Mouse (Mus musculus): Measurements from ENCODE around the gene Ppp1r11. TPM values are rescaled to one million over a fixed set of nuclear protein-coding genes. Genes with fewer than 3 reads are reported as not detected.

Ppp1r11 gene
- total RNA-seq (2014; rRNA removed; ENCODE audit: low replicate concordance) (22.3 and 29.6 TPM in 2 replicates), polyA plus RNA-seq (2015; fragmentation: Nextera tagmentation; extraction: Ambion mirVana) (84.0 and 84.4 TPM in 2 replicates)

DNA sequence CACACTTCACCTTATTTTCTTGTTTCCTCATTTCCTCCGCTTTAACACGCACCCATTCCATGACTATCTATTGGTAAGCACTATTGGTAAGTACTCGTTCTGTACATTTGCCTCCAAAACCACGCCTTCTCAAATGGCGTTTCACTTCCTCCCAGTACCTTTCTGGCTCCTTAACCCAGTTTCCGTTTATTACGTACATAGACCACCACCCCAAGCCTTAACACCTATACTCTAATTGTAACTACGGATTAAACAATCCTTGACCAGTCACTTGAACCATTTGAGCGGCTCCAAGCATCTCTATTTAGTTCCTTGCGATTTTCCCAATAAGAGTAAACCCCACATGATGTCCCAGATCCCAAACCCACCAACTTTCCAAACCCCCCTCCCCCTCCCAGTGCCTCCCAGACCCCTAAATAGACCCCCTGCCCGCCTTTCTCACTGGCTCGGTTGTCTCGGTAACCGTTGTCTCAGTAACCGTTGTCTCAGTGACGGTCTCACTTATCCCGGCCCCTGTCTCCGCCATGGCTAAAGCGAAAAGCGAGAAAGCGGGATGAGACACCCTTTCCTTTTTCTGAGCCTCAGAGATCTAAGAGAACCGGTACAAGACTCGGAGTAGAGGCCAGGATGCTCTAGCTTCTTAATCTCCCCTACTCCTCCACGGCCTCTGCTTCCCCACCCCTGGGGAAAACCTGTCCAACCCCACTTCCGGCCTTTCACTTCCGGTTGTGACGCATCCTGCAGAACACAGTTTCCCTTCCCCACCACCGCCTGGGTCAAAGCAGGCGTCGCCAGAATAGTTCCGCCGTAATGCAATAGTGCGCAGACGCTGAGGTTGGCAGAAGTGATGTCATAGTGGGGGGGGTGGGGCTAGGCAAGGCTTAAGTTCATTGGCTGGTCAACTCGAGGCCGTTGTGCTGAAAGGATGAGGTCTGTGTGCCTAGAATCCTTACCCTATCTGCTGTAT, at the start of gene Ppp1r11:
Ppp1r11 (minus strand) TSS at position 761 of the 967 bp plus-strand sequence.
- H3K27me3 ChIP-seq (ENCODE audit: control insufficient read depth, insufficient read depth, low read length), result peaks cover 5% of the 10 kb centered on the region
- ATAC-seq (ENCODE audit: insufficient read depth, low read depth) (peak; percentile 99), DNase-seq (ENCODE audit: low spot score) (peak; percentile 98)
- peak within 1 kb of the TSS; percentile 53 for H3K9ac ChIP-seq (replicated peaks; ENCODE audit: low read depth, low read length)
- H3K4me1 ChIP-seq (ENCODE audit: control insufficient read depth, insufficient read depth), result peaks cover 19% of the 10 kb centered on the region; the same call in 1 of the 2 replicates
- H3K36me3 ChIP-seq (replicated peaks; ENCODE audit: control insufficient read depth, insufficient read depth, low read length), result peaks cover 27% of the 10 kb centered on the region
- H3K9me3 ChIP-seq (replicated peaks; ENCODE audit: control insufficient read depth, low read length), result no peaks in the 10 kb centered on the region
- H3K4me3 ChIP-seq (ENCODE audit: low read depth, low read length), result peak within 1 kb of the TSS; percentile 62
- H3K4me2 ChIP-seq (ENCODE audit: low read depth, low read length), result peak within 1 kb of the TSS; percentile 78
- 2% methylated on average over 36 of the region's 36 CpGs for WGBS
- TF ChIP-seq CTCF (IDR thresholded peaks at IDR 0.05; ENCODE audit: low read depth) (no peak), EP300 (IDR thresholded peaks at IDR 0.05; ENCODE audit: low read depth) (peak; percentile 76; the same call in 1 of the 2 replicates)
- peak within 1 kb of the TSS; percentile 69 for H3K27ac ChIP-seq (ENCODE audit: low read depth)

DNA sequence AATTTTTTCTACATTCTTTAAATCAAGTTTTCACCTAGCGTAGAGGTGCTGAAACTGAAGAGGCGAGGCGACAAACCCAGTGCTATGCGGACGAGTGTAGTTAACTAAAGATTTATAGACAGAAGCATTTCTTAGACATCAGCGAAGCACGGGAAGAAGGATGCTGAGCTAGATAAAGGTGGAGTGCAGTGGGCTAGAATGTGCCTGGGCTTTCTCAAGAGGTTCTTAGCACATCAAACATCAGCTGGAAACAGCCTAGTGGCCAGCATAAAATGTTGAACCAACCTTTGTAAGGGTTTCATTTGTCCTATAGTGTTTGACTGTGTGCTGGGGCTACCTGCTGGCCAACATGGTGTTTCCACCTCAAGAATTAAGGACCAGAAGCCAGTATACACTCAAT, 49.3 kb upstream of the Ppp1r11 start, which contains the start of gene Zfp57:
Zfp57 (plus strand) TSS at position 301 of the 400 bp plus-strand sequence.
- H3K9ac ChIP-seq (replicated peaks; ENCODE audit: low read depth, low read length), result no peak within 1 kb of the TSS
- 92% methylated on average over 7 of the region's 7 CpGs for WGBS
- ATAC-seq (ENCODE audit: insufficient read depth, low read depth) (no peak), DNase-seq (ENCODE audit: low spot score) (no peak)
- no peaks in the 10 kb centered on the region for H3K9me3 ChIP-seq (replicated peaks; ENCODE audit: control insufficient read depth, low read length)
- TF ChIP-seq EP300 (IDR thresholded peaks at IDR 0.05; ENCODE audit: low read depth), result no peak
- no peak for TF ChIP-seq CTCF (IDR thresholded peaks at IDR 0.05; ENCODE audit: low read depth)
- no peak within 1 kb of the TSS for H3K4me3 ChIP-seq (ENCODE audit: low read depth, low read length)
- H3K27ac ChIP-seq (ENCODE audit: low read depth), result no peak within 1 kb of the TSS
- no peaks in the 10 kb centered on the region for H3K36me3 ChIP-seq (replicated peaks; ENCODE audit: control insufficient read depth, insufficient read depth, low read length)
- peak within 1 kb of the TSS; percentile 85 for H3K4me2 ChIP-seq (ENCODE audit: low read depth, low read length)
- no peaks in the 10 kb centered on the region for H3K27me3 ChIP-seq (ENCODE audit: control insufficient read depth, insufficient read depth, low read length)
- 0 out of 2 replicates have a peak, but pooled peaks cover 4% of the 10 kb centered on the region for H3K4me1 ChIP-seq (ENCODE audit: control insufficient read depth, insufficient read depth)

DNA sequence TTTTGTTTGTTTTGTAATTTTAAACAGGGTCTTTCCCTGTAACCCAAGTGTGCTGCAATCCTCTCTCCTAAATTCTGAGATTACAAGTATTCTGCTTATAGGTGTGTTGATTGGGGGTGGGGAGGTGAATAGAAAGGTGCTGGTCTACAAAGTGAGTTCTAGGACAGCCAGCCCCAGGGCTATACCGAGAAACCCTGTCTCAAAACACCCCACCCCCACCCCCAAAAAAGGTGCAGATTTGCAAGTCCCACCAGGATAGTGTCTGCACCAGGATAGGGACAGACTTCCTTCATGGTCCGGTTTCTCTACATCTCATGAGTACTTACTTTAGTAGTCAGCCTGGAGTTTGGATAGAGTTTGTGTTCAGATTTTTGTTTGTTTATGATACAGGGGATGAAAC, 46.9 kb upstream of the Ppp1r11 start:
- DNase-seq (ENCODE audit: low spot score) (no peak), ATAC-seq (ENCODE audit: insufficient read depth, low read depth) (no peak)
- WGBS, result 58% methylated on average over 2 of the region's 2 CpGs
- Histone ChIP-seq H3K9ac (replicated peaks; ENCODE audit: low read depth, low read length) (no peak overlapping the region), H3K36me3 (replicated peaks; ENCODE audit: control insufficient read depth, insufficient read depth, low read length) (no peaks in the 10 kb centered on the region), H3K27me3 (ENCODE audit: control insufficient read depth, insufficient read depth, low read length) (no peaks in the 10 kb centered on the region), H3K4me3 (ENCODE audit: low read depth, low read length) (no peak overlapping the region), H3K4me1 (ENCODE audit: control insufficient read depth, insufficient read depth) (0 out of 2 replicates have a peak, but pooled peaks cover 4% of the 10 kb centered on the region), H3K27ac (ENCODE audit: low read depth) (no peak overlapping the region), H3K9me3 (replicated peaks; ENCODE audit: control insufficient read depth, low read length) (no peaks in the 10 kb centered on the region), H3K4me2 (ENCODE audit: low read depth, low read length) (no peak overlapping the region)
- TF ChIP-seq EP300 (IDR thresholded peaks at IDR 0.05; ENCODE audit: low read depth) (no peak), CTCF (IDR thresholded peaks at IDR 0.05; ENCODE audit: low read depth) (no peak)

DNA sequence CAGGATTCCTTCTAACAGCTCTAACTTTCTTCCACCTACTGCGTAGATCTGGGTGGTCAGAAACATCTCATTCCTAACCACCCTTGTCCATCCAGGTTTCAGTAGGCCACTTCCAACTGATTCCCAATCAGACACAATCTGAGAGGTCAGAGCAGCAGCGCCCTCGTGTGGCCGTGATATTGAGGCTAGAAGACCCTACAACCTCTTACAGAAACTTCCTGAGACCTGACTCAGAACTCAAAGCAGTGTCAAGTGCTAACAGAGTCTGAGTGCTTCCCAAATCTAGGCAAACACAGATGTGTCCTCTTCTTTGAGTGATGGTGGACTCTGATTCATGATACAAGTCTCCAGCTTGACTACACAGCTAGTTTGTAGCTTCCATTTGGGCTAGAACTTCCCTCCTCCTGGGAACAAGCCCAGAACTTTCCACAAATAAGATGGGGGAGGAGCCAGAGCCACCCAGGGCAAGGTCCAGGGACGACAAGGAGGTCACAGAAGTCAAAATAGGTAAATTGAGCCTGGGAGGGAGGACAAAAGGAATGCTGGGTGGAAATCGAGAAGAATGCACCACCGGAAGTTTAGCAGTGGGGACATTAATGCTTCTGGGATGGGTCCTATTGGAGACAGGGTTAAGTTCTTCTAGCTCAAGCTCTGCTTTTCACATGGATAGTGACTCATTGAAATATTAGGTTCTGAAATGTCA, 45.6 kb upstream of the Ppp1r11 start:
- Histone ChIP-seq H3K4me3 (ENCODE audit: low read depth, low read length) (no peak overlapping the region), H3K27ac (ENCODE audit: low read depth) (no peak overlapping the region), H3K27me3 (ENCODE audit: control insufficient read depth, insufficient read depth, low read length) (no peaks in the 10 kb centered on the region), H3K9me3 (replicated peaks; ENCODE audit: control insufficient read depth, low read length) (no peaks in the 10 kb centered on the region), H3K4me1 (ENCODE audit: control insufficient read depth, insufficient read depth) (no peaks in the 10 kb centered on the region), H3K4me2 (ENCODE audit: low read depth, low read length) (no peak overlapping the region), H3K36me3 (replicated peaks; ENCODE audit: control insufficient read depth, insufficient read depth, low read length) (no peaks in the 10 kb centered on the region), H3K9ac (replicated peaks; ENCODE audit: low read depth, low read length) (no peak overlapping the region)
- DNase-seq (ENCODE audit: low spot score) (peak; percentile 18), ATAC-seq (ENCODE audit: insufficient read depth, low read depth) (no peak)
- 22% methylated on average over 7 of the region's 7 CpGs for WGBS
- TF ChIP-seq CTCF (IDR thresholded peaks at IDR 0.05; ENCODE audit: low read depth) (peak; percentile 81), EP300 (IDR thresholded peaks at IDR 0.05; ENCODE audit: low read depth) (no peak)

DNA sequence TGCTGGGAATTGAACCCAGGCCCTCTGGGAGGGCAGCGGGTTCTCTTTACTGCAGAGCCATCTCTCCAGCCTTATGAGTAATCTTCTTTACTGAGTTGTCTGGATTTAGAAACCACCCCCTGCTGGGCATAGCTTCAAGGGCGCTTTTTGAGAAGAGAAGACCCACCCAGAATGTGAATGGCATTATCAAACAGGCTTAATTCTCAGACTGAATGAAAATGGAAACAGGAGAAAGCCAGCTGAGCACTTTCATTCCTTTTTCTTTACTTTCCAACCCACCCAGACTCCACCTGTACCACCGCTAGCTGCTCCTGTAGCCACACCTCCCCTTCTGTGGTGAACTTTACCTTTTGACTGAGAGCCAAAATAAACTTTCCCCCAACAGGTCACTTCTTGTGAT, 43.9 kb upstream of the Ppp1r11 start:
- Histone ChIP-seq H3K9me3 (replicated peaks; ENCODE audit: control insufficient read depth, low read length) (no peaks in the 10 kb centered on the region), H3K27me3 (ENCODE audit: control insufficient read depth, insufficient read depth, low read length) (no peaks in the 10 kb centered on the region), H3K4me3 (ENCODE audit: low read depth, low read length) (no peak overlapping the region), H3K36me3 (replicated peaks; ENCODE audit: control insufficient read depth, insufficient read depth, low read length) (no peaks in the 10 kb centered on the region), H3K9ac (replicated peaks; ENCODE audit: low read depth, low read length) (no peak overlapping the region), H3K4me1 (ENCODE audit: control insufficient read depth, insufficient read depth) (no peaks in the 10 kb centered on the region), H3K4me2 (ENCODE audit: low read depth, low read length) (no peak overlapping the region), H3K27ac (ENCODE audit: low read depth) (no peak overlapping the region)
- ATAC-seq (ENCODE audit: insufficient read depth, low read depth), result no peak
- no peak for DNase-seq (ENCODE audit: low spot score)
- no peak for TF ChIP-seq CTCF (IDR thresholded peaks at IDR 0.05; ENCODE audit: low read depth)
- TF ChIP-seq EP300 (IDR thresholded peaks at IDR 0.05; ENCODE audit: low read depth), result no peak
- 63% methylated on average over 3 of the region's 3 CpGs for WGBS
